Mouse (Mus musculus) lung, adult 2 months (tissue): ENCODE data around the gene Pik3r6. TPM values are rescaled to one million over a fixed set of nuclear protein-coding genes. Genes with fewer than 3 reads are reported as not detected.

ENCODE experiments used
- DNase-seq: peaks from one replicate; pipeline ENCODE4 v3.0.0; 2022
- H3K4me1 ChIP-seq: fragments of 200-500 bp; 2 replicates; pipeline ENCODE4 v1.6.1; 2011; ENCODE audit warnings: low read length; ENCODE audit not compliant: control insufficient read depth, insufficient read depth
- H3K4me3 ChIP-seq: fragments of 200-500 bp; replicated peaks from 2 replicates; pipeline ENCODE3; 2011; ENCODE audit warnings: low read depth, mild to moderate bottlenecking, control low read depth, low read length; ENCODE audit errors: extremely low read depth
- CTCF ChIP-seq: fragments of 200-500 bp; IDR thresholded peaks from 2 replicates; pipeline ENCODE4 v1.5.1; 2011; ENCODE audit warnings: mild to moderate bottlenecking, low read length, control low read depth; ENCODE audit not compliant: insufficient read depth
- POLR2A ChIP-seq: fragments of 200-500 bp; IDR thresholded peaks from 2 replicates; pipeline ENCODE4 v1.6.1; 2011; ENCODE audit warnings: low read depth, mild to moderate bottlenecking, control low read depth, low read length, borderline replicate concordance; ENCODE audit errors: extremely low read depth
- WGBS: fragments of 180-500 bp; shearing (Covaris S2); methylation state at CpG from one replicate; pipeline ENCODE4 v1.1.7; 2018; 5-methylcytosine and 5-hydroxymethylcytosine counted together
- polyA plus RNA-seq: library from polyadenylated mRNA; depleted of rRNA; stranded (reverse); fragments of >200 nt; gene quantifications from 2 replicates; pipeline ENCODE4 v1.2.3, GENCODE M21; 2012

Pik3r6 gene
- polyA plus RNA-seq, 1 experiment = 13.3 TPM

GRCm38 (mm10) chr11:68500949-68501350 is 1.9 kb upstream of the Pik3r6 start:
- no peak overlapping the region for H3K4me3 ChIP-seq
- 31% methylated on average over 14 of the region's 14 CpGs for WGBS
- no peak for TF ChIP-seq POLR2A
- TF ChIP-seq CTCF = no peak
- no peak for DNase-seq
- peaks cover 7% of the 10 kb centered on the region for H3K4me1 ChIP-seq

GRCm38 (mm10) chr11:68502408-68502807 is 411 bp upstream of the Pik3r6 start:
- Histone ChIP-seq H3K4me3 (no peak overlapping the region), H3K4me1 (peaks cover 7% of the 10 kb centered on the region)
- DNase-seq = no peak
- TF ChIP-seq POLR2A (no peak), CTCF (no peak)
- 59% methylated on average over 2 of the region's 2 CpGs for WGBS

DNA sequence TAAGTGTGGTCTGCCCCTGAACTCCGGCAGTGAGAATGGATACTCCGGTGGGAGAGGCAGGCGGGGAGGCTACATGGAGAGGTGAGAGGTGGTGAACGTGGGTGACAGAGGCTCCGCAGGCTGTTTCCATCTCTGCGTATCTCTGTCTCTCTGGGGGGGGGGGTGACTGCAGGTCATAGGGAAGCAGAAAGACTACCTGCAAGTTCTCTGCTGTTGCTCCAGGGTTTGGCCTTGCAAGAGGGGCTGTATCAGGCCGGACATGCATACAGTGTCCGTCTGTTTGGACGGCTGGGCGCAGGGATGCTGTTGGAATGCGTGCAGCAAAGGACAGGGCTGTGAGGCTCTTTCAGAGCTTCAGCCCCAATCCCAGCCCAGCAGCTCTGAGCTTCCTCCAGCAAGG is 2.1 kb downstream of the Pik3r6 start:
- no peak overlapping the region for H3K4me3 ChIP-seq
- WGBS = 70% methylated on average over 11 of the region's 11 CpGs
- peaks cover 7% of the 10 kb centered on the region for H3K4me1 ChIP-seq
- no peak for TF ChIP-seq CTCF
- no peak for DNase-seq

DNA sequence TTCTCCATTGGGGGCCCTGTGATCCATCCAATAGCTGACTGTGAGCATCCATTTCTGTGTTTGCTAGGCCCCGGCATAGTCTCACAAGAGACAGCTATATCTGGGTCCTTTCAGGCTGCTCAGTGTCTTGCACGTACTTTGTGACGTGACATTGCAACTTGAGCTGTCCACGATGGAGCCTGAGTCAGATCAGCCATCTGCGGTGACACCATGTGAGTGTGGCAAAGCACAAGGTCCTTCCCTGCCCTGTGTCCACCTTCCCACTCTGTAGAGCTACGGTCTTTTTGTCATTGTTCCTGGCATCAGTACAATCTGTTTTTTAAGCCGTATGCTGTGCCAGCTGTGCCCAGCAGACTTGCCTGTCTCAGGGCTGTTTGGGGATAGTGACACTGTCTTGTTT is 4.4 kb downstream of the Pik3r6 start:
- WGBS = 85% methylated on average over 7 of the region's 7 CpGs
- peaks cover 5% of the 10 kb centered on the region; the same call in 1 of the 2 replicates for H3K4me1 ChIP-seq
- no peak for TF ChIP-seq POLR2A
- TF ChIP-seq CTCF = no peak
- no peak for DNase-seq
- no peak overlapping the region for H3K4me3 ChIP-seq

- Histone ChIP-seq H3K4me3 (no peak overlapping the region), H3K4me1 (peaks cover 3% of the 10 kb centered on the region; the same call in 1 of the 2 replicates)
- no peak for TF ChIP-seq CTCF
- TF ChIP-seq POLR2A = no peak
- 71% methylated on average over 5 of the region's 5 CpGs for WGBS
- no peak for DNase-seq
Measured at GRCm38 (mm10) chr11:68508619-68509018, 5.8 kb downstream of the Pik3r6 start.

DNA sequence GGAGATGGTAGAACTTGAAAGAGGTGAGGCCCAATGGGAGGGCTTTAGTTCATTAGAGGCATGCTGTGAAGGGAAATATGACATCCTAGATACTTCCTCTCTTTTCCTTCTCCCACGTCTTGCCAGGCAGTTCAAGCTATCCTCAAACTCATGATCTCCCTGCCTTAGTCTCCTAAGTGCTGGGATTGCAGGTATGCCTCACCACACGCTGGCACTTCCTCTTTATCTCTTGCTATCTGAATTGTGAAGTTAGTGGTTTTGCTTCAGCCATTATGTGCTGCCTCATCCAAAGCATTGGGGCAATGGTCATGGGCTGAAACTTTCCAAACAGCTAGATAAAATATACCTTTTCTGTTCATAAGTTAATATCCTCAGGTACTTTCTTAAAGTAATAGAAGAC is 6.4 kb downstream of the Pik3r6 start:
- no peak for TF ChIP-seq POLR2A
- TF ChIP-seq CTCF = no peak
- 49% methylated on average over 2 of the region's 2 CpGs for WGBS
- H3K4me3 ChIP-seq = no peak overlapping the region
- peaks cover 2% of the 10 kb centered on the region; the same call in 1 of the 2 replicates for H3K4me1 ChIP-seq
- no peak for DNase-seq

DNA sequence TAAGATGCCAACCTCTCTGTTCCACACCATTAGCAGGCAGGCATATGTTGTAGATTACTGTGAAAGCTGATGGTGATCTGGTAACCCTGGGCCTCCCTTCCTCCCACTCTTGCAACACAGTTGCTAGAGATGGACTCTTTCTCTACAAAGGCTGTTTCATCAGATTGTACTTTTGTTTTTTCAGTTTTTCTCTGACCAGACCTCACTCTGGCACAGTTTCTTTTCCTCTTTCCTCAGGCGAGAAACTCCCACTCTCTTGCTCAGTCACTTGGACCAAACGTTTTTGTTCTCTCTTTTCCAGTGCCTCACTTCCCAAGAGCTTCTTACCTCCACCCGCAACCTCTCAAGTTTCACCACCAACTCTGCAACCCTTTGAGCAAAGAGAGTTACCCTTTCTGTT is 11.2 kb downstream of the Pik3r6 start:
- TF ChIP-seq CTCF = no peak
- TF ChIP-seq POLR2A = no peak
- no peak for DNase-seq
- no peak overlapping the region for H3K4me3 ChIP-seq
- no peaks in the 10 kb centered on the region for H3K4me1 ChIP-seq
- WGBS = 43% methylated on average over 3 of the region's 3 CpGs

GRCm38 (mm10) chr11:68519362-68519761 is 16.5 kb downstream of the Pik3r6 start:
- TF ChIP-seq POLR2A (no peak), CTCF (no peak)
- WGBS = 93% methylated on average over 4 of the region's 4 CpGs
- no peaks in the 10 kb centered on the region for H3K4me1 ChIP-seq
- no peak for DNase-seq
- H3K4me3 ChIP-seq = no peak overlapping the region

DNA sequence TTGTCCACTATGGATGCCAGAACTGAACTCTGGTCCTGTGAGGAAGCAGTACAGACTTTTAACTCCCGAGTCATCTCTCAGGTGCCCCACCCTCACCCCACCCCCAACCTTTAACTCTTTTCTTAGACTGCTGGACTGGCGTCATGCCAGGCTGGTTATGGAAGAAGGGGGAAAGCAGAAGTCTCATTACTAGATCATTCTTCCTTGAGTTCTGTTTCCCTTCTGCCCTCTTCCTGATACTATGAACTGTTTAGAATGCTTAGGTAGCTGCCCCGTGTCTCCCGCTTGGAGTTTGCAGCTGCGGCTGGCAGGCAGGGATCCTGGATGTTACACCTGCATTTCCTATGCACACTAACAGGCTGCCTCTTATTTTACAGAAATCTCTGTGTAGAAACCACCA is 17.0 kb downstream of the Pik3r6 start:
- Histone ChIP-seq H3K4me3 (no peak overlapping the region), H3K4me1 (no peaks in the 10 kb centered on the region)
- TF ChIP-seq CTCF (no peak), POLR2A (no peak)
- DNase-seq = no peak
- 72% methylated on average over 5 of the region's 5 CpGs for WGBS

DNA sequence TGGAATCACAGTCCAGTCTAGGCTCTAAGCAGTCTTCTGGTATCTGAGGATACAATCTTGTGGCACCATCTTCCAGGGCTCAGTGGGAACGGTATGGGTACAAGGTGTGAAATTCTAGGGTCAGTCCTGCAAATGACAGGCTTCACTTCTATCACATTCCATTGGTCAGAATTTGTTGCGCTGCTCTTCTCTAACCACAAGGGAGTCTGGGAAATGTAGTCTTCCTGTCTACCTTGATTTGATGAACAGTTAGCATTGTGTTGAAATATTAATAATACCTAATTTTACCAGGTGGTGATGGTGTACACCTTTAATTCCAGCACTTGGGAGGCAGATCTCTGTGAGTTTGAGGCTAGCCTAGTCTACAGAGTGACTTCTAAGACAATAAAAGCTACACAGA is 17.6 kb downstream of the Pik3r6 start:
- DNase-seq = no peak
- no peaks in the 10 kb centered on the region for H3K4me1 ChIP-seq
- TF ChIP-seq CTCF = no peak
- TF ChIP-seq POLR2A = no peak
- 82% methylated on average over 2 of the region's 2 CpGs for WGBS
- H3K4me3 ChIP-seq = no peak overlapping the region
